Mouse (Mus musculus) lung, postnatal 0 days (tissue): ENCODE data around the gene D430041D05Rik.

ENCODE experiments used
- CTCF ChIP-seq: IDR thresholded peaks from 2 replicates; pipeline ENCODE4 v1.5.1; 2016; ENCODE audit warnings: antibody characterized with exemption, mild to moderate bottlenecking
- EP300 ChIP-seq: IDR thresholded peaks from 2 replicates; pipeline ENCODE4 v1.6.1; 2016; ENCODE audit warnings: antibody characterized with exemption, mild to moderate bottlenecking, control low read depth

- no peak for TF ChIP-seq CTCF
- no peak for TF ChIP-seq EP300
Observed at GRCm38 (mm10) chr2:104389231-104389630, 21.6 kb downstream of the D430041D05Rik start.
